Mouse (Mus musculus): ENCODE data around the gene Rgl1. TPM values are rescaled to one million over a fixed set of nuclear protein-coding genes. Genes with fewer than 3 reads are reported as not detected.

Rgl1 gene
- polyA plus RNA-seq, 1 experiment from 2014 or later: 63.8 TPM

GRCm38 (mm10) chr1:152468443-152468842, 297.7 kb downstream of the Rgl1 start:
- H3K27me3 ChIP-seq (ENCODE audit: control insufficient read depth, insufficient read depth, low read length): no peaks in the 10 kb centered on the region
- no peak overlapping the region for H3K9ac ChIP-seq (ENCODE audit: low read depth, low read length)
- H3K27ac ChIP-seq (ENCODE audit: low read depth, low read length): no peak overlapping the region
- ATAC-seq (ENCODE audit: low FRiP score, low TSS enrichment): no peak
- no peak overlapping the region for H3K4me2 ChIP-seq (replicated peaks; ENCODE audit: low read depth, low read length)
- WGBS: 86% methylated on average over 9 of the region's 9 CpGs
- H3K9me3 ChIP-seq (ENCODE audit: control insufficient read depth, low read length): no peaks in the 10 kb centered on the region
- H3K4me1 ChIP-seq (ENCODE audit: control insufficient read depth, insufficient read depth, low read length): no peaks in the 10 kb centered on the region
- no peaks in the 10 kb centered on the region for H3K36me3 ChIP-seq (ENCODE audit: control insufficient read depth, insufficient read depth, low read length)
- H3K4me3 ChIP-seq (ENCODE audit: low read length): no peak overlapping the region

Other genes starting within 250 kb of the Rgl1 start
- not detected in 2 replicates for gene Apobec4, start 15.8 kb downstream of the Rgl1 start, polyA plus RNA-seq (2014; fragmentation: Nextera tagmentation; extraction: Ambion mirVana)
- gene Arpc5, start 191 bp upstream of the Rgl1 start, polyA plus RNA-seq (2014; fragmentation: Nextera tagmentation; extraction: Ambion mirVana): 228 and 240 TPM in 2 replicates
- gene Ncf2, start 33.8 kb upstream of the Rgl1 start, polyA plus RNA-seq (2014; fragmentation: Nextera tagmentation; extraction: Ambion mirVana): 5.6 and 7.1 TPM in 2 replicates
- gene Smg7, start 136.3 kb upstream of the Rgl1 start, polyA plus RNA-seq (2014; fragmentation: Nextera tagmentation; extraction: Ambion mirVana): 27.9 and 43.1 TPM in 2 replicates
- 0.79 and 0.93 TPM in 2 replicates for gene Nmnat2, start 188.6 kb upstream of the Rgl1 start, polyA plus RNA-seq (2014; fragmentation: Nextera tagmentation; extraction: Ambion mirVana)